Mouse (Mus musculus) liver, postnatal 0 days (tissue): ENCODE data around the gene Serpinb9.

ENCODE experiments used
- CTCF ChIP-seq: sonication (generic); IDR thresholded peaks from 2 replicates; pipeline ENCODE4 v1.5.1; 2016; ENCODE audit warnings: antibody characterized with exemption, low read depth
- EP300 ChIP-seq: IDR thresholded peaks from 2 replicates; pipeline ENCODE4 v1.6.1; 2016; ENCODE audit warnings: antibody characterized with exemption, low read depth, mild to moderate bottlenecking

- no peak for TF ChIP-seq CTCF
- TF ChIP-seq EP300: no peak
Measured at GRCm38 (mm10) chr13:33005501-33006075, 2.5 kb downstream of the Serpinb9 start.
